Mouse (Mus musculus) layer of hippocampus, adult 11-12 months (tissue): ENCODE data around the gene Tmf1.

Source experiments
- DNase-seq: peaks from one replicate; pipeline ENCODE4 v3.0.0; 2022; ENCODE audit warnings: low spot score

The Tmf1 gene

GRCm38 (mm10) chr6:97104264-97104852, 74.6 kb downstream of the Tmf1 start:
- DNase-seq, result no peak
